Mouse (Mus musculus) heart, embryonic 12.5 days (tissue): ENCODE measurements around the gene Dctn2. TPM values are rescaled to one million over a fixed set of nuclear protein-coding genes. Genes with fewer than 3 reads are reported as not detected.

Experiments used
- ATAC-seq: fragments of 200-750 bp; cut with Nextera tagmentation; 2 replicates; pipeline ENCODE4 v1.8.0; 2017; ENCODE audit warnings: moderate TSS enrichment, moderate library complexity; ENCODE audit not compliant: insufficient number of reproducible peaks, low FRiP score
- H3K27ac ChIP-seq: fragments of 300-500 bp; sonication (generic); 2 replicates; pipeline ENCODE4 v1.5.1; 2016; ENCODE audit warnings: mild to moderate bottlenecking, moderate library complexity; ENCODE audit not compliant: poor library complexity, severe bottlenecking
- H3K27me3 ChIP-seq: fragments of 300-500 bp; sonication (generic); replicated peaks from 2 replicates; pipeline ENCODE4 v1.6.1; 2016; ENCODE audit warnings: mild to moderate bottlenecking, moderate library complexity
- H3K36me3 ChIP-seq: fragments of 300-500 bp; sonication (generic); 2 replicates; pipeline ENCODE4 v1.6.1; 2016; ENCODE audit warnings: mild to moderate bottlenecking, moderate library complexity
- H3K4me1 ChIP-seq: fragments of 300-500 bp; sonication (generic); replicated peaks from 2 replicates; pipeline ENCODE4 v1.6.1; 2016; ENCODE audit warnings: mild to moderate bottlenecking
- H3K4me2 ChIP-seq: fragments of 300-500 bp; sonication (generic); 2 replicates; pipeline ENCODE4 v1.6.1; 2016; ENCODE audit warnings: mild to moderate bottlenecking, moderate library complexity
- H3K4me3 ChIP-seq: fragments of 300-500 bp; sonication (generic); 2 replicates; pipeline ENCODE4 v1.5.1; 2016; ENCODE audit warnings: mild to moderate bottlenecking
- H3K9ac ChIP-seq: fragments of 300-500 bp; sonication (generic); 2 replicates; pipeline ENCODE4 v1.6.1; 2016; ENCODE audit warnings: mild to moderate bottlenecking, moderate library complexity
- H3K9me3 ChIP-seq: fragments of 300-500 bp; sonication (generic); replicated peaks from 2 replicates; pipeline ENCODE4 v1.6.1; 2016; ENCODE audit warnings: mild to moderate bottlenecking, moderate library complexity
- WGBS: fragments of 180-500 bp; shearing (Covaris S2); methylation state at CpG from one replicate; pipeline ENCODE4 v1.1.7; 2016; 5-methylcytosine and 5-hydroxymethylcytosine counted together
- polyA plus RNA-seq: library from polyadenylated mRNA; unstranded; fragments of >200 nt; fragmentation: Nextera tagmentation; extraction: Ambion mirVana; gene quantifications from 2 replicates; pipeline ENCODE4 v1.2.1, GENCODE M21; 2016

The Dctn2 gene
- 133 and 136 TPM in 2 replicates for polyA plus RNA-seq

GRCm38 (mm10) chr10:127266112-127267091, at the start of gene Dctn2:
Dctn2 (plus strand) TSS chr10:127266368.
- peaks cover 36% of the 10 kb centered on the region for H3K27me3 ChIP-seq
- peaks cover 29% of the 10 kb centered on the region for H3K4me1 ChIP-seq
- under 1% methylated on average over 70 of the region's 70 CpGs for WGBS

GRCm38 (mm10) chr10:127216456-127216855, 49.7 kb upstream of the Dctn2 start:
- Histone ChIP-seq H3K27me3 (no peaks in the 10 kb centered on the region), H3K4me3 (no peak overlapping the region), H3K27ac (no peak overlapping the region), H3K36me3 (no peaks in the 10 kb centered on the region), H3K9ac (no peak overlapping the region), H3K4me2 (no peak overlapping the region), H3K4me1 (no peaks in the 10 kb centered on the region), H3K9me3 (0 out of 2 replicates have a peak, but pooled peaks cover 4% of the 10 kb centered on the region)
- WGBS: 90% methylated on average over 11 of the region's 11 CpGs
- no peak for ATAC-seq

More at GRCm38 (mm10) chr10:127266112-127267091, at the start of gene Dctn2:
- Histone ChIP-seq H3K9me3 (no peaks in the 10 kb centered on the region), H3K27ac (peak within 1 kb of the TSS; percentile 84), H3K36me3 (peaks cover 27% of the 10 kb centered on the region), H3K4me3 (peak within 1 kb of the TSS; percentile 95), H3K9ac (peak within 1 kb of the TSS; percentile 99), H3K4me2 (peak within 1 kb of the TSS; percentile 90)
- peak; percentile 98 for ATAC-seq

- H3K4me2 ChIP-seq: no peak overlapping the region
- H3K9ac ChIP-seq: no peak overlapping the region
- H3K9me3 ChIP-seq: 0 out of 2 replicates have a peak, but pooled peaks cover 4% of the 10 kb centered on the region
- ATAC-seq: no peak
- H3K27me3 ChIP-seq: no peaks in the 10 kb centered on the region
- no peak overlapping the region for H3K27ac ChIP-seq
- no peaks in the 10 kb centered on the region for H3K4me1 ChIP-seq
- H3K4me3 ChIP-seq: no peak overlapping the region
- no peaks in the 10 kb centered on the region for H3K36me3 ChIP-seq
These were observed 49.0 kb upstream of the Dctn2 start for GRCm38 (mm10) chr10:127217177-127217576.

- H3K9me3 ChIP-seq: 0 out of 2 replicates have a peak, but pooled peaks cover 4% of the 10 kb centered on the region
- no peak overlapping the region for H3K27ac ChIP-seq
- no peaks in the 10 kb centered on the region for H3K36me3 ChIP-seq
- no peak overlapping the region for H3K4me3 ChIP-seq
- H3K27me3 ChIP-seq: no peaks in the 10 kb centered on the region
- 80% methylated on average over 2 of the region's 2 CpGs for WGBS
- no peak overlapping the region for H3K4me2 ChIP-seq
- no peaks in the 10 kb centered on the region for H3K4me1 ChIP-seq
- H3K9ac ChIP-seq: no peak overlapping the region
- no peak for ATAC-seq
These were observed 47.8 kb upstream of the Dctn2 start for GRCm38 (mm10) chr10:127218339-127218738.

- H3K4me2 ChIP-seq: no peak overlapping the region
- H3K4me1 ChIP-seq: no peaks in the 10 kb centered on the region
- H3K9ac ChIP-seq: no peak overlapping the region
- H3K27ac ChIP-seq: no peak overlapping the region
- 57% methylated on average over 6 of the region's 6 CpGs for WGBS
- no peaks in the 10 kb centered on the region for H3K36me3 ChIP-seq
- 0 out of 2 replicates have a peak, but pooled peaks cover 2% of the 10 kb centered on the region for H3K9me3 ChIP-seq
- peaks cover 28% of the 10 kb centered on the region for H3K27me3 ChIP-seq
- H3K4me3 ChIP-seq: no peak overlapping the region
- no peak for ATAC-seq
These were observed 41.0 kb upstream of the Dctn2 start for GRCm38 (mm10) chr10:127225213-127225612.

- no peaks in the 10 kb centered on the region for H3K9me3 ChIP-seq
- 24% methylated on average over 10 of the region's 10 CpGs for WGBS
- H3K9ac ChIP-seq: no peak overlapping the region
These were observed 40.4 kb upstream of the Dctn2 start for GRCm38 (mm10) chr10:127225732-127226131.

GRCm38 (mm10) chr10:127226318-127226895, 39.8 kb upstream of the Dctn2 start:
- no peak for ATAC-seq

More at GRCm38 (mm10) chr10:127225732-127226131, 40.4 kb upstream of the Dctn2 start:
- H3K4me1 ChIP-seq: no peaks in the 10 kb centered on the region
- no peak overlapping the region for H3K4me2 ChIP-seq
- no peaks in the 10 kb centered on the region for H3K36me3 ChIP-seq
- no peak overlapping the region for H3K27ac ChIP-seq
- ATAC-seq: no peak
- H3K27me3 ChIP-seq: peaks cover 32% of the 10 kb centered on the region
- H3K4me3 ChIP-seq: no peak overlapping the region

GRCm38 (mm10) chr10:127227163-127227562, 39.0 kb upstream of the Dctn2 start:
- Histone ChIP-seq H3K9me3 (no peaks in the 10 kb centered on the region), H3K4me3 (no peak overlapping the region), H3K9ac (no peak overlapping the region), H3K4me1 (no peaks in the 10 kb centered on the region), H3K36me3 (no peaks in the 10 kb centered on the region), H3K4me2 (no peak overlapping the region), H3K27ac (no peak overlapping the region), H3K27me3 (peaks cover 41% of the 10 kb centered on the region)
- no peak for ATAC-seq
- WGBS: 73% methylated on average over 8 of the region's 8 CpGs

More at GRCm38 (mm10) chr10:127226318-127226895, 39.8 kb upstream of the Dctn2 start:
- H3K4me2 ChIP-seq: no peak overlapping the region
- H3K9me3 ChIP-seq: no peaks in the 10 kb centered on the region
- peaks cover 36% of the 10 kb centered on the region for H3K27me3 ChIP-seq
- H3K4me3 ChIP-seq: no peak overlapping the region
- 66% methylated on average over 8 of the region's 8 CpGs for WGBS
- no peaks in the 10 kb centered on the region for H3K36me3 ChIP-seq
- H3K9ac ChIP-seq: no peak overlapping the region
- no peaks in the 10 kb centered on the region for H3K4me1 ChIP-seq
- H3K27ac ChIP-seq: no peak overlapping the region

- H3K4me3 ChIP-seq: no peak overlapping the region
- H3K27me3 ChIP-seq: peaks cover 42% of the 10 kb centered on the region
- H3K9me3 ChIP-seq: no peaks in the 10 kb centered on the region
- no peak overlapping the region for H3K9ac ChIP-seq
- H3K27ac ChIP-seq: no peak overlapping the region
- 17% methylated on average over 4 of the region's 4 CpGs for WGBS
- no peaks in the 10 kb centered on the region for H3K36me3 ChIP-seq
- no peaks in the 10 kb centered on the region for H3K4me1 ChIP-seq
- no peak overlapping the region for H3K4me2 ChIP-seq
- peak; percentile 37; the same call in 1 of the 2 replicates for ATAC-seq
These were observed 37.3 kb upstream of the Dctn2 start for GRCm38 (mm10) chr10:127228897-127229296.

GRCm38 (mm10) chr10:127230693-127231092, 35.5 kb upstream of the Dctn2 start:
- Histone ChIP-seq H3K27me3 (peaks cover 40% of the 10 kb centered on the region), H3K9ac (no peak overlapping the region), H3K4me1 (no peaks in the 10 kb centered on the region), H3K4me3 (no peak overlapping the region), H3K27ac (no peak overlapping the region), H3K9me3 (no peaks in the 10 kb centered on the region), H3K4me2 (no peak overlapping the region), H3K36me3 (no peaks in the 10 kb centered on the region)
- ATAC-seq: no peak
- WGBS: 75% methylated on average over 12 of the region's 12 CpGs

GRCm38 (mm10) chr10:127231741-127232140, 34.4 kb upstream of the Dctn2 start:
- Histone ChIP-seq H3K27me3 (peaks cover 46% of the 10 kb centered on the region), H3K4me1 (no peaks in the 10 kb centered on the region), H3K4me3 (no peak overlapping the region), H3K4me2 (no peak overlapping the region), H3K9me3 (no peaks in the 10 kb centered on the region), H3K36me3 (no peaks in the 10 kb centered on the region), H3K27ac (no peak overlapping the region), H3K9ac (no peak overlapping the region)
- 77% methylated on average over 14 of the region's 14 CpGs for WGBS
- no peak for ATAC-seq
